Mouse (Mus musculus): Measurements from ENCODE around the gene Cfap206.
A peak's percentile ranks its signal among the peaks of the same experiment; 100 is the strongest.
"Not testable (repeated sequence)": the region's sequence is repeated elsewhere in the genome, so short reads cannot be mapped to it uniquely, and the experiment has no call there.

Gene Cfap206

DNA sequence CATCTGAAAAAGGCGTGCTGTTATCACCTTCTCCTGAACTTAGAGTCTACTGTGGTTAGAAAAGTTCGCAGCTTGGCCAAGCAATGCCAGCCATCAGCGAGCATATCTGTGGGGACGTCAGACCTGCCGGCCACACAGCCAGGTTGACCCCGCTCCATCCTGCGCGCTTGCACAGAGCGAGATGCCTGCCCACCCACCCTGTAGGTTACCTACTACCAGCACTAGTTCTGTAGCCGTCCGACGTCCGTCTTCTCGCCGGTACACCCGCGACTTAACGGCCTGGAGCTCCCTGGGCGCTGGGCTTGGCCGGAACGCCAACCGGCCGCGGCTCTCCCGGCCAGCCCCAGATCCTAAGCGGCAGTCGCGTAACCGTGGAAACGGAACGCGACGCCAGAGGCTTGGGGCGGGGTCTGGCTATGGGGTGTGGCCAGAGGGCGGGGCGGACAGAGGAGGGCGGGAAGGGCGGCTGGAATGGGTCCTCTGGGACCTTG is at the start of gene Cfap206:
Gene Cfap206, minus strand, starts transcription at position 356 of the 491 bp plus-strand sequence.
- DNase-seq (ENCODE audit: extremely low read depth, low read depth, low spot score) = no peak

DNA sequence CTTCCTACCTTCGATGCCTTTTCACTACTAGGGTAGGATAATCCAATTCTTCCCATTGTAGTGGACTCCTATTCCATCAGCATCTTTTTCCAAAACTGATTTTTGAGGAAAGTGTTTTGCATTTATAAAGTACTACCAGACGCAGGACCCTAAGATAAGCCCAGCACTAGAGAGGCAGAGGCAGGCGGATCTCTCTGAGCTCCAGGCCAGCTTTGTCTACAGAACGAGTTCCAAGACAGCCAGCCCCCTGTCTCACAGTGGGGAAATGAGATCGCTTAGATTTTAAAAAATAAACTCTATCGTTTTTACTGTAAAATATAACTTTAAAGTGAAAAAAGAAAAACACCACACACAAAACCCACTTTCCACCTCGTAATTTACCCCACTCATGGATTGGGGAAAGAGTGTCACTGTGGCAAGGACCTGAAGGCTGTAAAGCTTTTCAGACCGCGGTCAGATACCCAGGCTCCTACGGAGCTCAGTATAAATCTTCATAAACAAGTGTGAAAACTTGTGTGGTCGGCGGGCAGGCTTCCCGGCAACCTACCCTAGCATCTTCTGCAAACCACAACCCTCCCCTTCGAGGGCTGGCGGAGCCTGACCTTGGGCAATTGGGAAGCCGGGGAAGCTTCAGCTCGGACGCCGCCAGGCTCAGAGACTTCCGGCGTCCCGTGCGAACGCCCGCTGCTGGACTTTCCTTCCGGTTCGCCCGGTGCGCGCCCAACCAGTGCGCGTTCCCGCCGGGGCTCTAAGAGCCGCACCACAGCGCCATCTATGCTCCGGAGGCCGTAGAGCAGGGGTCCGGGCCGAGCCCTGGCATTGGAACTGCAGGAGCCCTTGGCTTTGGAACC is 47.9 kb upstream of the Cfap206 start, which contains the start of gene Smim8:
Gene Smim8, minus strand, starts transcription at position 747 of the 851 bp plus-strand sequence.
- DNase-seq (ENCODE audit: extremely low read depth, low read depth, low spot score) = no peak

DNA sequence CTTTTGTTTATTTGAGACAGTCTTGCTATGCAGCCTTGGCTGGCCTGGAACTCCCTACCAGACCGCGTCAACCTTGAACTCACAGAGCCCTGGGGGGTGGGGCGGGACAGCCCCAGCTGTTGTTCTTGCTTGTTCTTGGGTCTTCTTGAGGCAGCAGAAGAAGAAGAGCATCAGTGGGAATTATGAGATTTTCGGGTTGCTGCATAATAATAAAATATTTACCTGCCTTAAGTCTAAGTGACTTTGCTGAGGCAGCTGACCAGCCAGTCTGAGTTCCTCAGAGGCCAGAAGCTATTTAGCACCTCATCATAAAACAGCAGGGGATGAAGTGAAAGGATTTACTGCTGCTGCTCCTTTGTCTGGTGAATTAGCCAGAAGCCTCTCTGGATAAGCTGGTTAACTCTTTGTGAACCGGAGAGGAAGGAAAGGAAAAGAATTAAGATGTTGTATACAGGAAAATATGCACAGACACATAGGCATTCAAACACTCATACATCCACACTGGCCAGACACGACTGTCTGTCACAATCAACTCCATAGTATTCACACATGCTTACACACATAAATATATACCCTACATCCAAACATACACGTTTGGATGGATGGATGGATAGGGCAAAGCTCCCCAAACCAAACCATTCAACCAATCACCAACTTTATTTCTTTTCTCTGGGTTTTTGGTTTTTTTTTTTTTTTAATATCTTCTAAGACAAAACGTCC is 41.8 kb upstream of the Cfap206 start:
- no peak for DNase-seq (ENCODE audit: extremely low read depth, low read depth, low spot score)

DNA sequence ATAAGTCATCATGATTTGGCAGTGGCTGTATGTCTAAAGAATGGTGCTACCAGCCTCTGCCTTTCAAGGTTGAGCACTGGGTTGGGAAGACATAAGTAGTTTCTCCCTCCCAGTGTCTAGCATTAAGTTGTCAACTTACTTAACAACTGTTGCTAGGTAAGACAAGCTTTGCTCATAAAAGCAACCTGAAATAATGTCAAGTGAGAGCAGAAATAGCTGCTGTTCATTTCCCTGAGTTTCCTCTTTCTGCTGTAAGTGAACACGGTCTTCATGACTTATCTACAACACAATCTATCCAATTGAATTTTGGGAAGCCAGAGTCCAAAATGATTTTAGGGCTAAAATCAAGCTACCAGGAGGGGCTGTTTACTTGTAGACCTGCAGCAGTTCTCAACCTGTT is 26.2 kb upstream of the Cfap206 start, which contains the start of gene Gm136:
Gene Gm136, minus strand, starts transcription at position 101 of the 400 bp plus-strand sequence.
- no peak for DNase-seq (ENCODE audit: extremely low read depth, low read depth, low spot score)

DNA sequence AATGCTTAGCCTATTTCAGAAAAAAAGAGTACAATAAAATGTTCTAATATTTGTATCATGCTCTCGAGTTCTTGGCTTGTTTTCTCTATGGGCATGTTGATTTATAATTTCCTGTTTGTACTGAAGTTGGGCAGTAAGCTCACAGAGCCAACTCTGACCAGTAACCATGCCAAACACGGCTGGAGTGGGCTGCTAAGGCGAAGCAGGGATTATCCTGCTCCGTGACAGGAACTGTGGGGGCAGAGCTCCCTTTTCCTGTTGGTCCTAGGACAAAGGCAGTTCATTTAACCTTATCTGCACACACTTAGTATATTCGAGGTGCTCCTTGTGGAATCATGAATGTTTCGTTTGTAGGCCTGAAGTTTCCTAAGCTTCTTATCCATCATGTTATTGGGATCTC is 19.2 kb upstream of the Cfap206 start:
- DNase-seq (ENCODE audit: extremely low read depth, low read depth, low spot score) = no peak

DNA sequence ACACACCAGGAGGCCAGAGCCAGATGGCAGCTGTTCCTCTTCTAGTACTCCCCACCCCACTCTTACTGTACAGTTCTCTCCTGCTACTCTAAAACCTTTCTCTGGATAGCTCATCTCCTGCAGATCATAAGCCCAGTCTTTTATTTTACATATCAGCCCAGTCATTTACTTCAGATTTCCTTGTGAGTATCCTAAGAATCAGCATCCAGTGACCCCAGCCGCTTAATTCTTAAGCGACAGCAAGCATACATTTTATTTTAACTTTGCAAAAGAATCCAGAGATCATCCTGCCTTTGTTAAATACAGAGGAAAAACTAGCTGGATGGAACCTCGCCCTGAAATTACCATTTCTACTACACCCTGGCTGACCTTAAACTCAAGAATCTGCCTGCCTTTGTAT is 4.5 kb upstream of the Cfap206 start:
- no peak for DNase-seq (ENCODE audit: extremely low read depth, low read depth, low spot score)

DNA sequence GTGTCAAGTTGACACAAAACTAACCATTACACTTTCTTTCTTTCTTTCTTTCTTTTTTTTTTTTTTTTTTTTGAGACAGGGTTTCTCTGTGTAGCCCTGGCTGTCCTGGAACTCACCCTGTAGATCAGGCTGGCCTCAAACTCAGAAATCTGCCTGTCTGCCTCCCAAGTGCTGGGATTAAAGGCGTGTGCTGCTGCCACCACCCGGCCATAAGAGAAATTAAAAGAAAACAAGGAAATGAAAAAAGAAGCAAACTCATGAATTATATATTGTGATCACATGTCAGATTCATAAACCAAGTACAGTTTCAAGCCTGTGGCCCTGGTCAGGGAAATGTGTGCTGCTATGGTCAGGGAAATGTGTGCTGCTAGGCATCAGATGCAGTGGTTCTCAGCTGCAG is 3.4 kb upstream of the Cfap206 start:
- DNase-seq (ENCODE audit: extremely low read depth, low read depth, low spot score) = not testable (repeated sequence)

DNA sequence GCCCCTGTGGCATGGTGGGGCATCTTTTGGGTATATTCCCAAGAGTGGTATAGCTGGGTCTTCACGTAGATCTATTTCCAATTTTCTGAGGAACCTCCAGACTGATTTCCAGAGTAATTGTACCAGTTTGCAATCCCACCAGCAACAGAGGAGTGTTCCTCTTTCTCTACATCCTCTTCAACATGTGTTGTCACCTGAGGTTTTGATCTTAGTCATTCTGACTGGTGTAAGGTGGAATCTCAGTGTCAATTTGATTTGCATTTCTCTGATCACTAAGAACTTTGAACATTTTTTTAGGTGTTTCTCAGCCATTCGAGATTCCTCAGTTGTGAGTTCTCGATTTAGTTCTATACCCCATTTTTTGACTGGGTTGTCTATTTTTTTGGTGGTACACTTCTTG is 4.3 kb downstream of the Cfap206 start:
- DNase-seq (ENCODE audit: extremely low read depth, low read depth, low spot score) = not testable (repeated sequence)

DNA sequence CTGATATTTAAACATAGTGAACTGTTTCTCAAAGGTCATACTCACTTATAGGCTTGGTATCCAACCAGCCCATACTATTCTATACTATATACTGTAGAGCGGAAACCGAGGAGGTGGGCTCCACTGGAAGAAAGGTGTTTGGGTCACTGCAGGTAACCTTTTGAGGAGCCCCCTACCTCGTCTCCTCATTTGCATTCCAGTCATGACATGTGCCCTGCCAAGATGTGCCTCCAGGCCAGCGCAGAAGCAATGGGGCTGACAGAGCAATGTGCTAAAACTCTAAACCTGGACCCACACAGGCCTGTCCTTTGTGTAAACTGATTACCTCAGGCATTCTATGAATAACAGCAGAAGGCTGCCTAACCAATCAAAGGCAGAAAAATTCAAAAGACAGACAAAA is 5.7 kb downstream of the Cfap206 start:
- DNase-seq (ENCODE audit: extremely low read depth, low read depth, low spot score) = no peak

DNA sequence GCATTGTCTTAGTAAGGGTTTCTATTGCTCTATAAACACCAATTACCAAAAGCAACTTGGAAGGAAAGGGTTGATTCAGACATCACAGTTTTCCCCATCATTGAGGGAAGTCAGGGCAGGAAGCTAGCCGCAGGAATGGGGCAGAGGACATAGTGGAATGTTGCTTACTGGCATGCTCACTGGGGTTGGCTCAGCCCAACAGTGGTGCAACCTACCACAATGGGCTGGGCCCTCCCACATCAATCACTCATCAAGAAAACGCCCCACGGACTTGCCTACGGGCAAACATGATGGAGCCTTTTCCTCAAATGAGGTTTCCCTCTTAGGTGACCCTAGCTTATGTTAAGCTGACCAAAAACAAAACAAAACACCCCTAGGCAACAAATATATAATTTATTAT is 6.8 kb downstream of the Cfap206 start:
- DNase-seq (ENCODE audit: extremely low read depth, low read depth, low spot score) = no peak

DNA sequence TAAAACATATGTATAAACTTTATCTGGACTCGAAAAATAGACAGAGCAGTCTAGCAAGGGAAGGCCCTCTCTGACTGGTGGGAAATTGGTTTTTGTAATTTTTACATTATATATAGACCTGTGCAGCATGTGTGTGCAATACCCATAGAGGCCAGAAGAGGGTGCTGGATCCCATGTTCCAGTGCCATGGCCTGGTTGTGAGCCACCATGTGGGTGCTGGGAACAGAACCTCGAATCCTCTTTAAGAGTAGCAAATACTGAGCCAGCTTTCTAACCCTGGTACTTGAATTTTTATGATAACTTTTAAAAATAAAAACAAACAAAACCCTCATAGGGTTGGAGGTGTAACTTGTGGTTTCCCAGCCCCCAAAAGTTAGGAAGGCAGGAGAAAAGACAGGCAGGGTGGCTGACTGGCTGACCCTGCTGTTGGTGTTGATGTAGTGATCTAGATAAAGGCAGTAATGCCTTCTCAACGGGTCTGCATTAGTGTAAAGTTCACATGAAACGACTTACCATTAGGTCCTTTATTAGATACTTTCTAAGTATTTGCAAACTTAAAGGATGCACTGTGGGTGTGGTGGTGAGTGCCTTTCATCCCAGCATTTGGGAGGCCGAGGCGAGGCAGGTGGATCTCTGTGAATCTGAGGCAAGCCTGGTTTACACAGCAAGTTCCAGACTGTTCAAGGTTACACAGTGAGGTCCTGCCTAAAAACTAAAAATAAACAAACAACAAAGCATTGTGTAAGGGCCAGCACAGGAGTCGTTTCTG is 9.7 kb downstream of the Cfap206 start:
- no peak for DNase-seq (ENCODE audit: extremely low read depth, low read depth, low spot score)

DNA sequence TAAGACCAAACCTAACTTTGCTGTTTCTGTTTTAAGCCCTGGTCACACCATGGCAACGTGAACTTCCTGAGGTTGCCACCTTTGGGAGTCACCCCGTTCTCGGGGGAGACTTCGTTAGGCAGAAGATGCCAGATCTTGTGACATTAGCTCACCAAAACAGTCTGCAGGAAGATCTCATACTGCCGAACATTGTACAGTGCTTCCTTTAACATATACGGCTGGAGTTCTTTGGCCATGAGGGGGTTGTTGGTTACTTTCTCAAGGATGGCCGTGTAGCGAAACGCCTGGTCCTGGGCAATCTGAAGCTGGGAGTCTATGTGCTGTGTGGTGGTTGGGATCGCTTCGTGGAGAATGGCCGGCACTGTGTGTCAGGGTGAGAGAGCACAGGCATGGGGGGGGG is 10.6 kb downstream of the Cfap206 start:
- DNase-seq (ENCODE audit: extremely low read depth, low read depth, low spot score) = no peak

DNA sequence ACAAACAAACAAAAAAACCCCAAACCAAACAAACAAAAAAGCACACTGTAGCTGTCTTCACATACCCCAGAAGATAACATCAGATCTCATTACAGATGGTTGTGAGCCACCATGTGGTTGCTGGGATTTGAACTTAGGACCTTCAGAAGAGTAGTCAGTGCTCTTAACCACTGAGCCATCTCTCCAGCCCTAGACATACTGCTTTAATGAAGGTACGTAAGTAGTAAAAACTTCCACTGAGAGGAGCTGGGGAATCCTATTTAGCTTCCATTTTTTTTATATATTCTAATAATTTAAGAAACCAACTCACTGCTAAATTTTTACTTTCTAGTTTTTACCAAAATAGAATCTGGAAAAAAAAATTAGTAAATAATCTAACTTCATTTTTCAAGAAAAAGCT is 14.9 kb downstream of the Cfap206 start:
- DNase-seq (ENCODE audit: extremely low read depth, low read depth, low spot score) = no peak

DNA sequence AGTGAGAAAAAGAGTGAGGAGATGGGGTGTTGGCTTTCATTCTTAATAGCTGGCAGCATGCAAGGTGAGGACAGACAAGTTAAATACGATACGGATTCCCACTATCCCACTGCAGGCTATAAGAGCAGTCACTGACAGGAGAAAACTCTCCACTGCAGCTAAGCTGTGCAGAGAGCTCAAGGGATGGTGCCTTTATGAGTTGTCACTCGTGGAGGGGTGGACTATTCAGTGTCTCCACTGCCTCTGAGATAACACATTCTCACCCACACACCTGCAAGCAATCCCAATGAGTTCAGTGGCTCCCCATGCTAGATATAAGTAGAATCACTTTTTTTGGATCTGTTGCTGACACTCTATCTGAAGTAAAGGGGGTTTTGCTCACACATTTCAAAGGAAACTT is 21.9 kb downstream of the Cfap206 start:
- DNase-seq (ENCODE audit: extremely low read depth, low read depth, low spot score) = no peak

DNA sequence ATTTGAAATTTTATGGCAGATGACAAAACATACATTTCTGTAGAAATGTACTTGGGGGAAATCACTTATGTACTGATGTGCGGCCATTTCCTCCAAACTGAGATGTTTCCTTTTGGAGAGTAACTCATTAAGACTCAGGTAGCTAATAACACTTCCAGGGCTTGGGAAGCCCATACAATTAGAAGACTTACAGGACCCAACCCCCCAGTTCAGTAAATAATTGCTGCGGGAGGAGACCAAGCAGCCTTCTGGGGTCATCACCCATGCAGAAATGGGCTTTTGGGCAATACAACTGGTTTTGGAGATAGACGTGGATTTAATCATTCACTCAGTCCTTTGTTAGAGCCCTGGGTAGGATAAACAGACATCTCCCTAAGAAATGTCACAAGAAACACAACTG is 22.8 kb downstream of the Cfap206 start:
- DNase-seq (ENCODE audit: extremely low read depth, low read depth, low spot score) = no peak

DNA sequence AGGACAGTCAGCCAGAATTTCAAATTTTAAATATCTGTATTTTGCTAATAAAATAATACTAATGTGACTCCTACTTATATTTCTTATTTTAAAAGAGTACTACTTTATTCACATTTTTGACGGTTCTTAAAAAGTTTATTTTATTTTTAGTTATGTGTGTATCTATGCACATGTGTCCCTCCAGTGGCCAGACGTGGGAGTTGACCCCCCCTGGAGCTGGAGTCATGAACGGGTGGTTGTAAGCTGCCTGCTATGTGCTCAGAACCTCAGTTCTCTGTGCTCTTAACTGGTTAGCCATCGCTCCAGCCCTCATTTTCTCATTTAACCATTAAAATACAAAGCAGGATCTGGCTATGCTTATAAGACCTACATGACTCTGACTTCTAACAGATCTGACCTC is 27.0 kb downstream of the Cfap206 start:
- DNase-seq (ENCODE audit: extremely low read depth, low read depth, low spot score) = no peak

DNA sequence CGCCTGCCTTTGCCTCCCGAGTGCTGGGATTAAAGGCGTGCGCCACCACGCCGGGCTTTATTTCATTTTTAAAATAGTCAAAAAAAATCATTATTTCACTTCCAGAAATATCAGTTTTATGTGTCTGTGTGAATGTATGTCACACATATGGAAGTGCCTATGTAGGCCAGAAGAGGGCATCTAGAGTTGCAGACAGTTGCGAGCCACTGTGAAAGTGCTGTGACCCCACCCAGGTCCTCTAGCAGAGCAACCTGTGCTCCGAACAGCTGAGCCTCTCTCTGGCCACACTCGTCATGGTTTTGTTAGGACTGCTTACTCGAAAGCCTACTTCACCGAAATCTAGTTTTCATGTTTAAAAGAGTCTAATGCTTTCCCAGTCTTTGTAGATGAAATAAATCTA is 27.8 kb downstream of the Cfap206 start:
- no peak for DNase-seq (ENCODE audit: extremely low read depth, low read depth, low spot score)

DNA sequence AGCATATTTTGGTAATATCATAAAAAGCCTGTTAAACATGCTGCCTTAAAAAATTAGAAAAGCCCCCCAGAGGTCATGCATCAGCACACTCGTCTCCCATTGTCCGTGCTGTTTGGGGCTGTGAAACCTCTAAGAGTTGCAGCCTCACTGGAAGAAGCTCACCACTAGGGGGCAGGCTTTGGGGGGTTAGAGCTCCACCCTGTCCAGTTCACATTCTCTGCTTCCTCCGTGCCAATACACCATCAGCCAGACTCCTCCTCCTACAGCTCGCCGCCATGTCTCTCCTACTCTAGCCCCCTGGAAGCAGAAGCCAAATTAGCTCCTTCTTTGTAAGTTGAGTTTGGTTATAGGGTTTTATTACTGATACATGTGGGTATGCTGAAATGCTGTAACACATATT is 28.5 kb downstream of the Cfap206 start:
- DNase-seq (ENCODE audit: extremely low read depth, low read depth, low spot score) = no peak

DNA sequence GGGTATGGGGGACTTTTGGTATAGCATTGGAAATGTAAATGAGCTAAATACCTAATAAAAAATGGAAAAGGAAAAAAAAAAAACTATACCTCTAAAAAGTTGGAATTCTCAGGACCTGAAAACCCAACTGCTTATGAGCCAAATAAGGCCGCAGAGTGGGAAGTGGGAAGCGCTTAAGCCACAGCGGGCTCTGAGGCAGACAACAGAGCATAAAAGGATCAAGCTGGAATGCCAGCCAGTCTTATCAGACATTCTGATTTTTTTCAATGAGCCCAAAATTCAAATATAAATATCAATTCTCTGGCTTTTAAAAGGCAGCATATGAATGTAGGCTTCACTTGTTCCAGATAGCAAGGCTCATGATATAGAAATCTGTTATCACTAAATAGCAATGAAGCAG is 42.0 kb downstream of the Cfap206 start:
- no peak for DNase-seq (ENCODE audit: extremely low read depth, low read depth, low spot score)

DNA sequence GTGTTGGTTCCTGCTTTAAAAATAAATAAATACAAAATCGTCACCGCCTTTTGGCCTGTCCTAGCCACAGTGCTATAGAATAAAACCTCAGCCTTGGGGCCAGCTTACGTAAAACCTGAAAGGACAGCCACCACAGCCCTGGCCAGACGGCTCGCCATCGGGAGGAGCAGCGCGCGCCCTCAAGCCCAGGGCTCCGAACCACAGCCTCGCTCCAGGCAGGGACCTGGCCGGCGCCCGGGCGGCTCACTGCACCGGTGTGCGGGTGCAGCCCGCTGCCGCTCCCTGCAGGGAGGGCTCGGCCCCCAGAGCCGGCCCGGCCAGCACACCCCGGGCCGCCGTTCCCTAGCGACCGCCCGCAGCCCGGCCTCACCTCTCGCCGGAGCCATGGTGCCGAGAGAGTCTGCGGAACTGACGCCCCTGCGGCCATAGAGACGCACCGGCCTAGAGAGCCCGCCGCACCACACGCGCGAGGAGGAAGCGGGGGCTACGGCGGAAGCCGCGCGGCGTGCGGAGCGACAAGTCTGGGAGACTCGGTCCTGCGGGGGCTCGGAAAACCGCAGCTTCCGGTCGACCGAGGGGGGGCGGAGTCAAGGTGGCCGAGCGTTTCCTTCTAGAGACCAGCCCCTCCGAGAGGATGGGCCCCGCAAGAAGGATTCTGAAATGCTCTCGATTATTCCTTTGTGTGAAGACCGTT is 43.0 kb downstream of the Cfap206 start, which contains the start of gene Slc35a1:
Gene Slc35a1, minus strand, starts transcription at position 565 of the 694 bp plus-strand sequence.
- peak; percentile 5 for DNase-seq (ENCODE audit: extremely low read depth, low read depth, low spot score)

DNA sequence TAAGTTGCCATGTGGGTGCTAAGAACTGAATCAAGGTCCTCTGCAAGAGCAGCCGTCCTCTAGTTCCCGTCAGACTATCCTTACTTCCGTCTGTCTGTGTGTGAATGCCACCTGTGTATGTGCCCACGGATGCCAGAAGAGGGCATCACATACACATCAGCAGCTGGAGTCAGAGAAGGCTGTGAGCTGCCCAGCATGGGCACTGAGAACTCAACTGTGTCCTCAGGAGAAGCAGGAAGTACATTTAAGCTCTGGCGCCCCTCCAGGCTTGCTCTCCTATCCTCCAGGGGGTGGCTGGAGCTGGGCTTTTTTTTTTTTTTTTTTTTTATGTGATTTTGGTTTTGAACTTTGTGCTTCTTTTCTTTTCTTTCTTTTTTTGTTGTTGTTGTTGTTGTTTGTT is 49.5 kb downstream of the Cfap206 start:
- no peak for DNase-seq (ENCODE audit: extremely low read depth, low read depth, low spot score)

Measured in fat pad, adult 2 months (tissue).